Mouse (Mus musculus) olfactory bulb, adult 2 months (tissue): ENCODE measurements at regions not wholly inside any gene's neighbourhood (a gene's known extent, or its start where the extent isn't known, plus 50 kb on each side); places are given as distances from the start of the nearest gene placed in this dataset.

Experiments used
- CTCF ChIP-seq: fragments of 200-500 bp; IDR thresholded peaks from 2 replicates; pipeline ENCODE4 v1.5.1; 2012; ENCODE audit warnings: low read depth, mild to moderate bottlenecking, low read length, moderate library complexity; ENCODE audit not compliant: insufficient read depth
- POLR2A ChIP-seq: fragments of 200-500 bp; IDR thresholded peaks from 2 replicates; pipeline ENCODE4 v1.6.1; 2012; ENCODE audit warnings: mild to moderate bottlenecking, low read depth, low read length, moderate library complexity; ENCODE audit not compliant: insufficient read depth

- TF ChIP-seq CTCF (no peak), POLR2A (no peak)
These were observed 109.9 kb upstream of the Mkln1 start for GRCm38 (mm10) chr6:31288421-31289233.
